Mouse (Mus musculus) cortical plate, adult 2 months (tissue): ENCODE measurements at regions not wholly inside any gene's neighbourhood (a gene's known extent, or its start where the extent isn't known, plus 50 kb on each side); places are given as distances from the start of the nearest gene placed in this dataset.

ENCODE experiments used
- CTCF ChIP-seq: fragments of 200-500 bp; IDR thresholded peaks from 2 replicates; pipeline ENCODE4 v1.5.1; 2011; ENCODE audit warnings: mild to moderate bottlenecking, control low read depth, low read length; ENCODE audit not compliant: insufficient read depth; ENCODE audit errors: extremely low read depth
- POLR2A ChIP-seq: fragments of 200-500 bp; IDR thresholded peaks from 2 replicates; pipeline ENCODE4 v1.6.1; 2011; ENCODE audit warnings: mild to moderate bottlenecking, low read length, control low read depth; ENCODE audit not compliant: insufficient read depth; ENCODE audit errors: extremely low read depth

GRCm38 (mm10) chr12:71613326-71613725 lies 217.6 kb upstream of the Daam1 start:
- no peak for TF ChIP-seq CTCF
- TF ChIP-seq POLR2A, result no peak
